Mouse (Mus musculus) lung, postnatal 0 days (tissue): ENCODE results near the gene Rflna. TPM values are rescaled to one million over a fixed set of nuclear protein-coding genes. Genes with fewer than 3 reads are reported as not detected.

Experiments
- ATAC-seq: fragments of 200-750 bp; cut with Nextera tagmentation; 2 replicates; pipeline ENCODE4 v1.8.0; 2017; ENCODE audit warnings: moderate library complexity
- DNase-seq: peaks from one replicate; pipeline ENCODE4 v3.0.0-alpha.2; 2016; ENCODE audit warnings: low spot score
- H3K27ac ChIP-seq: fragments of 300-500 bp; sonication (generic); 2 replicates; pipeline ENCODE4 v1.5.1; 2014; ENCODE audit warnings: antibody characterized with exemption, mild to moderate bottlenecking, low read length, mixed read lengths
- H3K27me3 ChIP-seq: fragments of 300-500 bp; sonication (generic); replicated peaks from 2 replicates; pipeline ENCODE4 v1.6.1; 2014; ENCODE audit warnings: low read length, mixed read lengths; ENCODE audit not compliant: insufficient read depth
- H3K36me3 ChIP-seq: fragments of 300-500 bp; sonication (generic); 2 replicates; pipeline ENCODE4 v1.6.1; 2014; ENCODE audit warnings: low read length, mixed read lengths; ENCODE audit not compliant: insufficient read depth
- H3K4me1 ChIP-seq: fragments of 300-500 bp; sonication (generic); 2 replicates; pipeline ENCODE4 v1.6.1; 2014; ENCODE audit warnings: antibody characterized with exemption, low read depth, low read length, mixed read lengths; ENCODE audit not compliant: insufficient read depth
- H3K4me2 ChIP-seq: fragments of 300-500 bp; sonication (generic); replicated peaks from 2 replicates; pipeline ENCODE4 v1.6.1; 2014; ENCODE audit warnings: low read depth, mild to moderate bottlenecking, low read length, moderate library complexity, mixed read lengths
- H3K4me3 ChIP-seq: fragments of 300-500 bp; sonication (generic); 2 replicates; pipeline ENCODE4 v1.5.1; 2014; ENCODE audit warnings: low read depth, low read length
- H3K9ac ChIP-seq: fragments of 300-500 bp; sonication (generic); replicated peaks from 2 replicates; pipeline ENCODE4 v1.6.1; 2014; ENCODE audit warnings: low read depth, mild to moderate bottlenecking
- H3K9me3 ChIP-seq: fragments of 300-500 bp; sonication (generic); 2 replicates; pipeline ENCODE4 v1.6.1; 2016; ENCODE audit warnings: low read length, mixed read lengths
- CTCF ChIP-seq: IDR thresholded peaks from 2 replicates; pipeline ENCODE4 v1.5.1; 2016; ENCODE audit warnings: antibody characterized with exemption, mild to moderate bottlenecking
- EP300 ChIP-seq: IDR thresholded peaks from 2 replicates; pipeline ENCODE4 v1.6.1; 2016; ENCODE audit warnings: antibody characterized with exemption, mild to moderate bottlenecking, control low read depth
- WGBS: fragments of 180-500 bp; shearing (Covaris S2); extraction: QIAGEN DNeasy Blood & Tissue Kit; methylation state at CpG from one replicate; pipeline ENCODE4 v1.1.7; 2014; 5-methylcytosine and 5-hydroxymethylcytosine counted together
- polyA plus RNA-seq: library from polyadenylated mRNA; unstranded; fragments of >200 nt; fragmentation: Nextera tagmentation; extraction: Ambion mirVana; gene quantifications from 2 replicates; pipeline ENCODE4 v1.2.1, GENCODE M21; 2015

The Rflna gene
- polyA plus RNA-seq, 1 experiment from 2014 or later: 15.6 TPM

DNA sequence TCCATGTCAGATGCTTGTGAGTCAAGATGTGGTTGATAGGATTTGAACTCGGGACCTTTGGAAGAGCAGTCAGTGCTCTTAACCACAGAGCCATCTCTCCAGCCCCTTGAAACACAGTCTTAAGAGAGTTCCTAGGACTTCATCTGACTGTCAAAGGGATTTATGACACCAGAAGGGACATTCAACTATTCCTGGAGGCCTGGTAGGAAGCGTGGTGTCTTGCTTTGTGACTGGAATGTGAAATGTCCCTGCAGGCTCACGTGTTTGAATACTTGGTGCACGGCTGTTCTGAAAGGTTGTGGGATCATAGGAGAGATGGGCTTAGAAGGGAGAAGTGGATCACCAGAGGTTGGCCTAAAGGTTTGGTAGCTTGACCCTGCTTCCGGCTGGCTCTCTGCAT lies 16.4 kb upstream of the Rflna start:
- WGBS: 83% methylated on average over 5 of the region's 5 CpGs
- DNase-seq (no peak), ATAC-seq (no peak)
- Histone ChIP-seq H3K9me3 (peaks cover 3% of the 10 kb centered on the region; the same call in 1 of the 2 replicates), H3K9ac (no peak overlapping the region), H3K36me3 (no peaks in the 10 kb centered on the region), H3K4me3 (no peak overlapping the region), H3K27ac (no peak overlapping the region), H3K4me1 (no peaks in the 10 kb centered on the region), H3K27me3 (no peaks in the 10 kb centered on the region), H3K4me2 (no peak overlapping the region)
- TF ChIP-seq EP300: no peak
- no peak for TF ChIP-seq CTCF

DNA sequence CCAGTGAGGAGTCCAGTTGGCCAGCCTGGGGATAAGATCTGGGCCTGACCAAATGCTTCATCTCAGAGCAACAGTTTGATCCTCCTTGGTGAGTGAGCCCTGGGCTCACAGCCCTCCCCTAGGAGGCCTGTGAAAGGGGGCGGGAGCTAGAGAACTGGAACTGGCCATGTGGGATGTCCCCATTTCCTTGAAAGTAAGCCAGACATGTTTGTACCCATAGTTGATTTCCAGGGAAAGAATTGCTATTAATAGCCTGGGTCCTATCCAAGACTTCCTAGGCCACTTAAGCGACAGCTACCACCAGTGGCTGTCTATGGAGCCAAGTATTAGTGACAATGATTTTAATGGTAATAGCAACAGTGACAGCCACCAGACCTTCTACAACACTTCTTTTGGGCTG lies 13.3 kb upstream of the Rflna start:
- ATAC-seq (peak; percentile 69), DNase-seq (peak; percentile 37)
- H3K4me3 ChIP-seq: no peak overlapping the region
- no peaks in the 10 kb centered on the region for H3K36me3 ChIP-seq
- no peak overlapping the region for H3K9ac ChIP-seq
- no peaks in the 10 kb centered on the region for H3K9me3 ChIP-seq
- peaks cover 5% of the 10 kb centered on the region; the same call in 1 of the 2 replicates for H3K4me1 ChIP-seq
- no peak overlapping the region for H3K4me2 ChIP-seq
- no peaks in the 10 kb centered on the region for H3K27me3 ChIP-seq
- no peak overlapping the region for H3K27ac ChIP-seq
- 49% methylated on average over 2 of the region's 2 CpGs for WGBS
- TF ChIP-seq EP300 (no peak), CTCF (no peak)

DNA sequence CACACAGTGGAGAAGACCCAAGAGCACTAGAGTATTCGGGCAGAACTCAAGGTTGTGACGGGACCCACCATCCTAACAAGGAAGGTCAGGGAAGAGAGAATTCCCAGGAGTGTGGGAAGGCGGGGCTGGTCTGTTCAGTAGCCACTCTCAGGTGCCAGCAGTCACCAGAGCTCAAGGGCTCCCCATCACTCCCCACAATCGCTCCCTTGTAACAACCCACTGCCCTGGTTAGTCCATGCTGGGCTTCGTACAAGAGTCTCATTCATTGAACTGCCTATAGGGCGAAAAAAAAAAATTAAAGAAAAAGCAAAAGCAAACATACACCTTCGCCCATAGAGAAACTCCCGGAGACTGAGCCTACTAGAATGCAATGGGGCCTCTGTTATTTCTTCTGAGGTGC lies 10.7 kb upstream of the Rflna start:
- DNase-seq: no peak
- no peak for ATAC-seq
- Histone ChIP-seq H3K9ac (no peak overlapping the region), H3K9me3 (no peaks in the 10 kb centered on the region), H3K36me3 (no peaks in the 10 kb centered on the region), H3K27ac (no peak overlapping the region), H3K27me3 (no peaks in the 10 kb centered on the region), H3K4me3 (no peak overlapping the region), H3K4me2 (no peak overlapping the region), H3K4me1 (peaks cover 5% of the 10 kb centered on the region; the same call in 1 of the 2 replicates)
- WGBS: 68% methylated on average over 8 of the region's 8 CpGs
- TF ChIP-seq EP300 (no peak), CTCF (no peak)

DNA sequence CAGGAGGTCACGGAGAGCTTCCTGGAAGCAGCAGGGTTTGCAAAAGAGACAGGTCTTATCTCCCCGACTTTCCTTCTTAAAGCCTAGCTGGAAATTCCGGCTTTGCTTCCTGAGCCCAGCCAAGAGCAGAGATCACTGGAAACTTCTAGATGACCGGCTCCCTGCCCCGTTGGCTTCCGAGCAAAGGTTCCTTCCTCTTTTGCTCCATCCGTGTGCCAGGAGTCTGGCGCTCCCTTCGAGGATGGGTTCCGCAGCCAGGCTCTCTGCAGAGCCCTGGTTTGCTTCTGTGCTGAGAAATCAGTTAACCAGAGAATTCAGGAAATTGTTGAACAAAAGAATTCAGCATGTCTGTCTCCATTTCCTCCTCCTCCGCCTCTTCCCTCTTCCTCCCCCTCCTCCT lies 10.1 kb upstream of the Rflna start:
- H3K27ac ChIP-seq: no peak overlapping the region
- H3K36me3 ChIP-seq: no peaks in the 10 kb centered on the region
- no peak overlapping the region for H3K9ac ChIP-seq
- H3K4me2 ChIP-seq: 0 out of 2 replicates have a peak overlapping the region, but pooled peaks have one; percentile 5
- no peaks in the 10 kb centered on the region for H3K27me3 ChIP-seq
- TF ChIP-seq EP300: no peak
- TF ChIP-seq CTCF: no peak
- no peak overlapping the region for H3K4me3 ChIP-seq
- ATAC-seq (no peak), DNase-seq (peak; percentile 42)
- 26% methylated on average over 11 of the region's 11 CpGs for WGBS
- no peaks in the 10 kb centered on the region for H3K9me3 ChIP-seq
- H3K4me1 ChIP-seq: peaks cover 5% of the 10 kb centered on the region; the same call in 1 of the 2 replicates

DNA sequence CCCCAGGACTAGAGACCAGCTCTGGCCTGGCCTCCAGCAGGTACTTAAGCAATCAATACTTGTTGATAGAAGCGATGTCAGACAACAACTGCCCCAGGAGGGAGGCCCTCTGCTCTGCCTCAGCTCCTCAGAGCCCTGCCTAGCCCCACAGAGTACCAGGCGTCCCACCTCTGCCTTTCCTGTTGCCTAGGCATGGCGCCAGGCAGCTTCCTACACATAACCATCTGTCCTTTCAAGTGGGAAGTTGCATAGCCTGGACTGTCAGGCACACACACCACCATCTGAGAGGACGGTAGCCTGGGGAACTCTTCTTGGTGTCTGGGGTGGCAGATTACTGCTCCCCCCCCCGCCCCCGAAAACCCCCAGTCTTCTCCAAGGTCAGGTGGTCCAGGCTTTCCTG lies 6.2 kb upstream of the Rflna start:
- Histone ChIP-seq H3K9ac (no peak overlapping the region), H3K9me3 (no peaks in the 10 kb centered on the region), H3K4me1 (peaks cover 5% of the 10 kb centered on the region; the same call in 1 of the 2 replicates), H3K4me2 (no peak overlapping the region), H3K27me3 (no peaks in the 10 kb centered on the region), H3K4me3 (no peak overlapping the region), H3K36me3 (no peaks in the 10 kb centered on the region), H3K27ac (no peak overlapping the region)
- ATAC-seq (0 out of 2 replicates have a peak, but pooled peaks have one; percentile 33), DNase-seq (no peak)
- 45% methylated on average over 6 of the region's 6 CpGs for WGBS
- TF ChIP-seq EP300: no peak

DNA sequence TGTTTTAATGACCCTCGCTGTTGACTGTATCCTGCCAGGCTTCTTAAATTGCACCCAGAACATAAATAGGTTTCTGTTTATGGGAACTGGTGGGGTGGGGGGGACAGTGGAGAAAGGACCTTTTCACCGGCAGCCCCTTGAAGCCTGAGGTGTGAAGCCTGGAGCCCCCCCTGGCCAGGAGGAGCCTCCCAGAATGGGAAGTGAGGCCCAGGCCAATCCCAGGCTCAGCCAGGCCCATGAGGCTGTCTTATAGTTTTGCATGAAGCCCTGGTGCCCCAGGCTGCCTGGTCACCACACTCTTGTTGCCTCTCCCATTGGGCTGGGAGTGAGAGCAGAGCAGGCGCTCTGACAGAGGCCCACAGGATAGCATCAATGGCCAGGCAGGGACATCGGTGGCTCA lies 5.1 kb upstream of the Rflna start:
- H3K27me3 ChIP-seq: no peaks in the 10 kb centered on the region
- ATAC-seq: no peak
- WGBS: 85% methylated on average over 4 of the region's 4 CpGs

DNA sequence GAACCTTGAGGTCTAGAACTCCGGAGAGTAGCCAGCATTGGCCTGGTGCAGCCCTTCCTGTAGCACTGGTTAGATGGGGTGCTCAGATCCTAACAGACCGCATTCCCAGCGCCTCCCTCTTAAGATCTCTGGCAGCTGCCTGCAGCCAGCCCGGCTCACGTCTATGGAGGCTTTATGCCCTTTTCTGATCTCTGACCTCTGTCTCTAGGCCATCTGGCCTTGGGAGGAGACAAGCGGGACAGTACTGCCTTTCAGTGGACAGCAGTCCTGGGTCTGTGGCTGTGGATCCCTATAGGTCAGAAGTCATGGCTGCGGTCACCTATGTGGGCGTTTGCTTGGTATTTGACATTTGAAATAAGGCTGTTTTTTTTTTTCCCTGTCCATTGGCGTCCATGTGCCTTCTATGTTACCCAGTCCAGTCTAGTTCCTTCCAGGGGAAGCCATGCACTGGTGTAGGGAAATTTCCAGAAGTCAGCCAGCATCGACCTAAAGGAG lies 2.2 kb upstream of the Rflna start:
- TF ChIP-seq EP300 (no peak), CTCF (no peak)
- no peaks in the 10 kb centered on the region for H3K36me3 ChIP-seq
- no peak overlapping the region for H3K9ac ChIP-seq
- H3K9me3 ChIP-seq: no peaks in the 10 kb centered on the region
- DNase-seq (no peak), ATAC-seq (no peak)
- H3K27ac ChIP-seq: no peak overlapping the region
- H3K27me3 ChIP-seq: no peaks in the 10 kb centered on the region; the same call in 1 of the 2 replicates
- no peak overlapping the region for H3K4me3 ChIP-seq
- H3K4me2 ChIP-seq: no peak overlapping the region
- 70% methylated on average over 10 of the region's 10 CpGs for WGBS
- peaks cover 3% of the 10 kb centered on the region; the same call in 1 of the 2 replicates for H3K4me1 ChIP-seq

More for the DNA sequence above, 5.1 kb upstream of the Rflna start:
- no peak for DNase-seq
- no peaks in the 10 kb centered on the region for H3K9me3 ChIP-seq
- H3K27ac ChIP-seq: no peak overlapping the region
- no peaks in the 10 kb centered on the region for H3K36me3 ChIP-seq
- H3K9ac ChIP-seq: no peak overlapping the region
- H3K4me1 ChIP-seq: no peaks in the 10 kb centered on the region
- no peak overlapping the region for H3K4me2 ChIP-seq
- no peak overlapping the region for H3K4me3 ChIP-seq
- TF ChIP-seq CTCF (no peak), EP300 (no peak)
